Mouse (Mus musculus) liver (tissue): Measurements from ENCODE around the gene Spata25.
A peak's percentile ranks its signal among the peaks of the same experiment; 100 is the strongest.
"Not testable (repeated sequence)": the region's sequence is repeated elsewhere in the genome, so short reads cannot be mapped to it uniquely, and the experiment has no call there.

Experiments
- DNase-seq: peaks from one replicate; pipeline ENCODE4 v3.0.0-alpha.2; 2020; ENCODE audit warnings: mixed read lengths

The Spata25 gene

GRCm38 (mm10) chr2:164828437-164828836, at the start of gene Spata25:
Gene Spata25, minus strand, starts transcription at chr2:164828537.
- no peak for DNase-seq

- not testable (repeated sequence) for DNase-seq
Measured at GRCm38 (mm10) chr2:164877376-164878215, 49.3 kb upstream of the Spata25 start.

- not testable (repeated sequence) for DNase-seq
Measured at GRCm38 (mm10) chr2:164875648-164876047, 47.3 kb upstream of the Spata25 start.

- no peak for DNase-seq
Measured at GRCm38 (mm10) chr2:164874239-164874769, 46.0 kb upstream of the Spata25 start.

GRCm38 (mm10) chr2:164873621-164874020, 45.3 kb upstream of the Spata25 start:
- no peak for DNase-seq

GRCm38 (mm10) chr2:164871602-164872303, 43.4 kb upstream of the Spata25 start:
- DNase-seq: no peak

- DNase-seq: no peak
Measured at GRCm38 (mm10) chr2:164868491-164868890, 40.2 kb upstream of the Spata25 start.

GRCm38 (mm10) chr2:164867566-164867965, 39.2 kb upstream of the Spata25 start:
- peak; percentile 44 for DNase-seq

GRCm38 (mm10) chr2:164866741-164867551, 38.6 kb upstream of the Spata25 start:
- DNase-seq: no peak

GRCm38 (mm10) chr2:164864593-164864992, 36.3 kb upstream of the Spata25 start:
- no peak for DNase-seq

- not testable (repeated sequence) for DNase-seq
Measured at GRCm38 (mm10) chr2:164863411-164863810, 35.1 kb upstream of the Spata25 start.

GRCm38 (mm10) chr2:164862179-164862861, 34.0 kb upstream of the Spata25 start:
- DNase-seq: peak; percentile 36

- DNase-seq: no peak
Measured at GRCm38 (mm10) chr2:164861094-164861493, 32.8 kb upstream of the Spata25 start.

- DNase-seq: peak; percentile 39
Measured at GRCm38 (mm10) chr2:164859640-164860432, 31.5 kb upstream of the Spata25 start.

GRCm38 (mm10) chr2:164859155-164859554, 30.8 kb upstream of the Spata25 start:
- DNase-seq: no peak

GRCm38 (mm10) chr2:164857842-164858553, 29.7 kb upstream of the Spata25 start:
- DNase-seq: no peak

GRCm38 (mm10) chr2:164857101-164857821, 28.9 kb upstream of the Spata25 start, which contains the start of gene Pltp:
Gene Pltp, minus strand, starts transcription at chr2:164857711.
- peak; percentile 30 for DNase-seq

- DNase-seq: no peak
Measured at GRCm38 (mm10) chr2:164856309-164857100, 28.2 kb upstream of the Spata25 start.

- DNase-seq: not testable (repeated sequence)
Measured at GRCm38 (mm10) chr2:164855572-164855971, 27.2 kb upstream of the Spata25 start.
